Mouse (Mus musculus) kidney, postnatal 4 days (tissue): ENCODE measurements around the gene Tmem205.
A peak's percentile ranks its signal among the peaks of the same experiment; 100 is the strongest.

ENCODE experiments used
- DNase-seq, 2 experiments: peaks; one replicate each; pipeline ENCODE4 v3.0.0; 2021; ENCODE audit warnings: mixed read lengths in 2 of 2

Gene Tmem205

GRCm38 (mm10) chr9:21916851-21917492 is 10.4 kb downstream of the Tmem205 start:
- DNase-seq, result no peak

GRCm38 (mm10) chr9:21909474-21910223 is 17.7 kb downstream of the Tmem205 start:
- DNase-seq, result no peak

- no peak for DNase-seq
Observed at GRCm38 (mm10) chr9:21908216-21908615, 19.1 kb downstream of the Tmem205 start.

DNA sequence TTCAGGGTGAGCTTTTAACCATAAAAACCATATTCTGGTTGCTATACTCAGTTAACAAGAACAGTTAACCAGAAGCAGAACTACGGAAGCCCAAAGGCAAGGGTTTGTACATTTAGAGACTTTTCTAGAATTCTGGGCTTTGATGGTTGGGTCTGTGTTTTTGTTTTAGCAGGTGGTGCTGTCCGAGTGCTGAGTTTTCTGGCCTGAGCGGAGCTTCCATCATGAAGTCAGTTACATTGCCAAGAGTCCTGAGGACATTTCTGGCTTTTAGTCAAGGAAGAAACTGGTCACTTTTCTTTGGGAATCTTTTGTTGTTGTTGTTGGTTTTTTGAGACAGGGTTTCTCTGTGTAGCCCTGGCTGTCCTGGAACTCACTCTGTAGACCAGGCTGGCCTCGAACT is 23.3 kb downstream of the Tmem205 start:
- no peak for DNase-seq

GRCm38 (mm10) chr9:21901223-21901820 is 26.0 kb downstream of the Tmem205 start:
- peak; percentile 71 to 76 for DNase-seq

GRCm38 (mm10) chr9:21889229-21889628 is 38.1 kb downstream of the Tmem205 start:
- DNase-seq, result no peak

DNA sequence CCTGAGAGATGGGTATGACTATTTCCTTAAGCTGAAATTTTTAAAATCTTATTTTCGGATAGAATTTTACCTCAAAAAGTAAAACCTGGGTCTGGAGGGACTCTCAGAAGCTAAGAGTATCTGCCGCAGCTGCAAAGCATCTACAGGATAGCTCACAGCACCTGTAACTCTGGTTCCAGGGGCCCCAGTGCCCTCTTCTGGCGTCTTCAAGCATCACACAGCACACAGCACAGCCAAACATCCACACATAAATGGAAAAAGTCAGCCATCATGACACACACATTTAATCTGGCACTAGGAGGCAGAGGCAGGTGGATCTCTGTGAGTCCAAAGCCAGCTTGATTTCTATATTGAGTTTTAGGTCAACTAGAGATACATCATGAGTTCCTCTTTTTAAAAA is 50.8 kb downstream of the Tmem205 start:
- DNase-seq, result no peak

DNA sequence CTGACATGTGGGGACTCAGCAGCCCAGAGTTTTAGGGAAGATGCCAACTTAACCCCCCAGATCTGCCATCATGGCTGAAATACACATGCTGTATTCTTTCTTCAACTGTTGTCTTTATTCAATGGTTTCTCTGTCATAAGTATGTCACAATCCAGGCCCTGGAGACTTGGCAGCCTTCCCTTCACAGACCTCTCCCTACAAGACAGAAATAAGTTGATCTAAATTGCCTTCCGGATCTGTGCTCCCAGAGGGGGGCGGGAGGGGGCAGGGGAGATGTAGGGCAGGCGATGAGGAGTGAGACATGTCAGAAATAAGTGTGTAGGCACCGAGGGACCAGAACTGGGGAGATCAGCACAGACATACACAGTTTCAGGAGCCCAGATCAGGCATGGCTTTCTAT is 55.2 kb downstream of the Tmem205 start:
- no peak for DNase-seq
